Mouse (Mus musculus): Measurements from ENCODE around the gene Wdr63.

DNA sequence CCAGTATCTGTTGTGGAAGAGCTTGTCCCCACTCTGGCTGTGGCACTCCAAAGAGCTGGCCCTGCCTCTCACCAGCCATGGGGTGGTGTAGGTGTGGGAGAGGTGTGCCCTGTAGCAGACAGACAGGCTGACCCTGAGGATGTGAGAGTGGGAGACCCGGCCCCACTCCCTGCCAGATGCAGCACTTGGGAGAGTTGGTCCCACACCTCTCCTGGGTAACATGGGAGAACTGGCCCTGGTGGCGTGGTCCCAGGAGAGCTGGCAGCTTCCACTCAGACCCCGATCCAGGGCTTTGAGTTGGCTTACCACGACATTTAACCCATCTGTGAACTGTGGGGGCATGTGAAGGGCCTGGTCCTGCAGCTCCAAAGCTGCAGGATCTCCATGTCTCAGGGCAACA lies 10.1 kb downstream of the Wdr63 start:
- no peak for TF ChIP-seq CTCF (IDR thresholded peaks at IDR 0.05; ENCODE audit: low read depth, low read length)
- no peak for TF ChIP-seq POLR2A (IDR thresholded peaks at IDR 0.05; ENCODE audit: borderline replicate concordance, low read depth, low read length)
